Mouse (Mus musculus): Measurements from ENCODE around the gene Mrps6.

- TF ChIP-seq CTCF (IDR thresholded peaks at IDR 0.05; ENCODE audit: borderline replicate concordance, insufficient read depth, low read length) (no peak), POLR2A (IDR thresholded peaks at IDR 0.05; ENCODE audit: low read depth, low read length) (no peak)
These were observed 84.4 kb downstream of the Mrps6 start for GRCm38 (mm10) chr16:92142426-92143012.

Data from embryonic fibroblast, embryonic 13.5 days (primary cell).